10 mouse cellular contexts compared by ENCODE assay signal in genomic region chr1:105843856-105844255, GRCm38 (mm10).
DNase-seq lines count a peak whose midpoint lies in the region; ATAC-seq and TF ChIP-seq lines count a peak whose summit lies in the region.
"Had no signal": no experiment of that assay in that cellular context is flagged by ENCODE, and none has a peak within 500 bp of the region (broad histone marks: within the 10 kb centered on the region; RNA-seq: fewer than 3 reads in every experiment).

No protein-coding gene starts in this region.

- H3K27me3 ChIP-seq in heart, embryonic 14.5 days (ENCODE audit: control insufficient read depth, insufficient read depth, low read length) = peaks cover 15% of the 10 kb centered on the region; the same call in 1 of the 2 replicates
- H3K27me3 ChIP-seq in hindbrain, embryonic 11.5 days (ENCODE audit: control insufficient read depth, insufficient read depth, low read length) = peaks cover 9% of the 10 kb centered on the region; the same call in 1 of the 2 replicates
- H3K27me3 ChIP-seq in midbrain, postnatal 0 days (ENCODE audit: insufficient read depth, low read length) = no peaks in the 10 kb centered on the region

- DNase-seq in heart, postnatal 14 days = no peak
- peak; percentile 53 to 71 for DNase-seq in cerebellum, postnatal 14 days
- peak; percentile 28 for DNase-seq in hindbrain, embryonic 11.5 days (ENCODE audit: low spot score)
- DNase-seq in midbrain, postnatal 0 days (ENCODE audit: low spot score) = peak; percentile 10
- DNase-seq in urinary bladder, postnatal 36 days (ENCODE audit: low spot score in 2 of 2) = no peak
- no peak for DNase-seq in adrenal gland, postnatal 25 days
- DNase-seq in lung, postnatal 36 days = no peak
- DNase-seq: adrenal gland, postnatal 10 days; liver, embryonic 13.5 days had no signal

- no peak overlapping the region for H3K9ac ChIP-seq in heart, embryonic 14.5 days (ENCODE audit: low read length)
- H3K9ac ChIP-seq in hindbrain, embryonic 11.5 days (ENCODE audit: low read depth, low read length) = no peak overlapping the region
- 0 out of 2 replicates have a peak overlapping the region, but pooled peaks have one; percentile 61 for H3K9ac ChIP-seq in midbrain, postnatal 0 days (replicated peaks; ENCODE audit: low read length, poor library complexity, severe bottlenecking)
- H3K9ac ChIP-seq: liver, embryonic 13.5 days had no signal

- H3K4me3 ChIP-seq in heart, embryonic 14.5 days (ENCODE audit: control insufficient read depth in 1 of 2, insufficient read depth in 1 of 2, low read depth in 1 of 2, low read length in 2 of 2) = peak overlapping the region in 1 of 2 experiments; percentile 12; a peak in 1 of 4 replicates
- 0 out of 2 replicates have a peak overlapping the region, but pooled peaks have one; percentile 28 for H3K4me3 ChIP-seq in hindbrain, embryonic 11.5 days (ENCODE audit: low read depth, low read length)
- peak overlapping the region; percentile 32; the same call in 1 of the 2 replicates for H3K4me3 ChIP-seq in midbrain, postnatal 0 days (ENCODE audit: low read depth, low read length)
- H3K4me3 ChIP-seq: liver, embryonic 13.5 days had no signal

- ATAC-seq in heart, embryonic 14.5 days (ENCODE audit: insufficient number of reproducible peaks, insufficient read depth, low FRiP score, low read depth) = no peak
- peak; percentile 52 for ATAC-seq in hindbrain, embryonic 11.5 days (ENCODE audit: low FRiP score)
- peak; percentile 38 for ATAC-seq in midbrain, postnatal 0 days (ENCODE audit: low FRiP score)

- H3K4me2 ChIP-seq in heart, embryonic 14.5 days (ENCODE audit: low read length) = peak overlapping the region; percentile 66
- peak overlapping the region; percentile 34 for H3K4me2 ChIP-seq in hindbrain, embryonic 11.5 days (replicated peaks; ENCODE audit: low read depth, low read length)
- H3K4me2 ChIP-seq in midbrain, postnatal 0 days (ENCODE audit: low read depth, low read length, poor library complexity, severe bottlenecking) = peak overlapping the region; percentile 58
- H3K4me2 ChIP-seq: liver, embryonic 13.5 days had no signal

- no peak overlapping the region for H3K27ac ChIP-seq in heart, embryonic 14.5 days (replicated peaks in 1 of 2; ENCODE audit: control insufficient read depth in 1 of 2, insufficient read depth in 1 of 2, low read depth in 2 of 2, low read length in 2 of 2)
- H3K27ac ChIP-seq in hindbrain, embryonic 11.5 days (ENCODE audit: low read depth, low read length) = no peak overlapping the region
- no peak overlapping the region for H3K27ac ChIP-seq in midbrain, postnatal 0 days (ENCODE audit: low read depth, low read length)
- H3K27ac ChIP-seq: liver, embryonic 13.5 days had no signal

- no peaks in the 10 kb centered on the region for H3K36me3 ChIP-seq in heart, embryonic 14.5 days (ENCODE audit: control insufficient read depth, insufficient read depth, low read length)
- H3K36me3 ChIP-seq in hindbrain, embryonic 11.5 days (ENCODE audit: control insufficient read depth, insufficient read depth, low read length) = no peaks in the 10 kb centered on the region
- H3K36me3 ChIP-seq in midbrain, postnatal 0 days (ENCODE audit: insufficient read depth, low read length) = no peaks in the 10 kb centered on the region
- H3K36me3 ChIP-seq: liver, embryonic 13.5 days had no signal

- intact Hi-C loops in heart, postnatal 14 days (cut with DNase I) = no loop called here

- no peak for TF ChIP-seq CTCF in midbrain, postnatal 0 days (IDR thresholded peaks at IDR 0.05)

- 11% methylated on average over 2 of the region's 2 CpGs for WGBS in heart, embryonic 14.5 days
- WGBS in hindbrain, embryonic 11.5 days = 12% methylated on average over 2 of the region's 2 CpGs
- 8% methylated on average over 2 of the region's 2 CpGs for WGBS in midbrain, postnatal 0 days

- H3K9me3 ChIP-seq in heart, embryonic 14.5 days (ENCODE audit: control insufficient read depth, low read length) = no peaks in the 10 kb centered on the region
- H3K9me3 ChIP-seq in hindbrain, embryonic 11.5 days (ENCODE audit: control insufficient read depth, low read length) = no peaks in the 10 kb centered on the region
- no peaks in the 10 kb centered on the region for H3K9me3 ChIP-seq in midbrain, postnatal 0 days (ENCODE audit: low read length)
- H3K9me3 ChIP-seq: liver, embryonic 13.5 days had no signal

- peaks cover 9 to 17% of the 10 kb centered on the region in 2 experiments; a peak in 3 of 4 replicates for H3K4me1 ChIP-seq in heart, embryonic 14.5 days (ENCODE audit: control insufficient read depth in 2 of 2, insufficient read depth in 2 of 2, low read length in 2 of 2)
- H3K4me1 ChIP-seq in hindbrain, embryonic 11.5 days (replicated peaks; ENCODE audit: control insufficient read depth, insufficient read depth, low read length) = peaks cover 3% of the 10 kb centered on the region; the same call in 1 of the 2 replicates
- H3K4me1 ChIP-seq in midbrain, postnatal 0 days (ENCODE audit: insufficient read depth, low read length) = peaks cover 11% of the 10 kb centered on the region; the same call in 1 of the 2 replicates

Comparison
In these comparisons a context has a peak if more than half of its experiments do, and no peak if none do; other contexts are left out.
1. DNase-seq: peak in cerebellum, postnatal 14 days (2 of 2), hindbrain, embryonic 11.5 days (single experiment) and midbrain, postnatal 0 days (single experiment); none in heart, postnatal 14 days (0 of 2), urinary bladder, postnatal 36 days (0 of 2), adrenal gland, postnatal 25 days (single experiment) and lung, postnatal 36 days (single experiment).
2. Peak in every context shown above with its lines, with median percentiles within 50 percentile points of each other: H3K4me2 ChIP-seq.